Mouse (Mus musculus): ENCODE data around the gene Acp4. TPM values are rescaled to one million over a fixed set of nuclear protein-coding genes. Genes with fewer than 3 reads are reported as not detected.
A peak's percentile ranks its signal among the peaks of the same experiment; 100 is the strongest.
"Not testable (repeated sequence)": the region's sequence is repeated elsewhere in the genome, so short reads cannot be mapped to it uniquely, and the experiment has no call there.

The Acp4 gene
- polyA plus RNA-seq (2014; fragmentation: Nextera tagmentation; extraction: Ambion mirVana), result 0.92 and 0.96 TPM in 2 replicates

DNA sequence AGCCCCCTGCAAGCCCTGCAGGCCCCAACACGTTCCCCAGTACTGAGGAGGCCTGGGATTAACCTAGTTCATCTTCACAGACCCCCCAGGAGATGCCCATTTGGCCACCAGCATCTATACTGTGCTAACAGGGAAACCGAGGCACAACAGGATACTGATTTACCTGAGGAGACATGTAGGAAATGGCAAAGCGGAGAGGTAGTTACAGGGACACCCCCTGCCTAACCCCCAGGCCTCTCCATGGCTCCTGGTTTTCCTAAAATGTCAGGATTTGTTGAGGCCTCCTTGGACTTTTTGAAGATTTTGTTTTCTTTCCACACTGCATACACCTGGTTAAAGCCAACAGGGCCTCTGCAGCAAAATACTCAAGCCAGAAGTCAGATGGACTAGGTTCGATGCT is at the start of gene Acp4:
Gene Acp4, minus strand, starts transcription at position 101 of the 400 bp plus-strand sequence.
- no peak for DNase-seq (ENCODE audit: low spot score)
- Histone ChIP-seq H3K4me1 (ENCODE audit: control insufficient read depth, insufficient read depth, low read length) (no peaks in the 10 kb centered on the region), H3K9ac (ENCODE audit: low read depth, low read length) (no peak within 1 kb of the TSS), H3K27ac (replicated peaks; ENCODE audit: low read depth, low read length) (no peak within 1 kb of the TSS), H3K4me3 (ENCODE audit: low read depth, low read length) (no peak within 1 kb of the TSS), H3K4me2 (ENCODE audit: low read depth, low read length) (no peak within 1 kb of the TSS), H3K36me3 (ENCODE audit: control insufficient read depth, insufficient read depth, low read length) (peaks cover 22% of the 10 kb centered on the region; the same call in 1 of the 2 replicates), H3K27me3 (replicated peaks; ENCODE audit: control insufficient read depth, insufficient read depth, low read length) (no peaks in the 10 kb centered on the region), H3K9me3 (ENCODE audit: control insufficient read depth, low read length) (no peaks in the 10 kb centered on the region)
- ATAC-seq (ENCODE audit: low read depth), result no peak
- WGBS, result 83% methylated on average over 4 of the region's 4 CpGs

DNA sequence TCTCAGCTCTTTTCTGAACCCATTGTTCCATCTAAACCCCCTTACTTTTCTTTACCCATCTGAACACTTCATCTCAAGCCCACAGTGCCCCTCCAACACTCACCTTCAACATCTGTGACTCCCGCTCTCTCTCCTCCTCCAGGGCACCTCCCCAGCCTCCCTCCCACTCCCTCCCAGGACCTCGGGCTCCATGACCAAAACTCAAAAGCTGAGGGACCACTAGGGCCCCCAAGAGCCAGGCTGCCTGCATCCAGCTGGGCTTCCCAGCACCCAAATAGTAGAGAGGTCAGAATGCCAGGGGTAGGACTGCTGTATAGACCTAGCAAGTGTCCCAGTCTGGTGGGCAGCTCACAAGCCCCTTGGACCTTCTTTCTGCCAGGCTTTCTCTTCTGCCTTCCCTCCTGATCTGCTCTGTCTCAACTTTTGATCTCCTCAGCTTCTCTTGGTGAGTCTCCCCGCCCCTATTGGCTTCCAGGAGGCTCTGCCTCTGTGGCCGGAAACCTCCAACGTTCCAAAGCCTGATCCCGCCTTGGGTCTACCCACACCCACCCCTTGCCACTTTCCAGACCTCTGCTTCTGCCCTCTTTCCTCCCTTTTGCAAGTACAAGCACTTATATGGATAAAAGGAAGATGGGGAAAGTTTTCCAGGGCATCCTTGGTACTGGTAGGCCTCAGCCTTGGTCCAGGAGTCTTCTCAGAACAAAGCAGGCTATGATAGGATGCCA is 49.5 kb upstream of the Acp4 start, which contains the start of gene Clec11a:
Gene Clec11a, minus strand, starts transcription at position 387 of the 725 bp plus-strand sequence.
- no peaks in the 10 kb centered on the region for H3K27me3 ChIP-seq (replicated peaks; ENCODE audit: control insufficient read depth, insufficient read depth, low read length)
- ATAC-seq (ENCODE audit: low read depth) (no peak), DNase-seq (ENCODE audit: low spot score) (peak; percentile 73)
- no peaks in the 10 kb centered on the region for H3K9me3 ChIP-seq (ENCODE audit: control insufficient read depth, low read length)
- H3K27ac ChIP-seq (replicated peaks; ENCODE audit: low read depth, low read length), result peak within 1 kb of the TSS; percentile 87
- H3K4me2 ChIP-seq (ENCODE audit: low read depth, low read length), result peak within 1 kb of the TSS; percentile 78
- H3K36me3 ChIP-seq (ENCODE audit: control insufficient read depth, insufficient read depth, low read length), result no peaks in the 10 kb centered on the region
- H3K9ac ChIP-seq (ENCODE audit: low read depth, low read length), result peak within 1 kb of the TSS; percentile 51
- 54% methylated on average over 6 of the region's 6 CpGs for WGBS
- peaks cover 28% of the 10 kb centered on the region for H3K4me1 ChIP-seq (ENCODE audit: control insufficient read depth, insufficient read depth, low read length)
- H3K4me3 ChIP-seq (ENCODE audit: low read depth, low read length), result peak within 1 kb of the TSS; percentile 65

DNA sequence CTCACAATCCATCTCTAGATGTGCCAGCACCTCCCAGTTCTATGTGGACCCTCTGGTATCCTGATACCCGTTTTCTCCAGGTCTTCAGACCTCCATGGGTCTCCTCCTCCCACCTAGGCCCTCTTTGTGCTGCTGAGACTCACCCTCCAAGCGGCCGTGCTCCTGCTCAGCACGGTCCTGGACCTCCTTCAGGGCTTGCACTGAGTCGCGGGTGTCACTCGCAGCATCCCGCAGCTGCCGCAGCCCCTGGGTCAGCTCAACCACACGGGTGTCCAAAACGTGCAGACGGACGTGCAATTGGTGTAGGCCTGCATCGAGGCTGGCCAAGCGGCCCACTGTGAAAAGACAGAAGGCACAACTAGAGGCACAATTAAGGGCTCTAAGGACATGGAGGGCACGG is 48.5 kb upstream of the Acp4 start:
- WGBS, result 13% methylated on average over 16 of the region's 16 CpGs
- DNase-seq (ENCODE audit: low spot score) (no peak), ATAC-seq (ENCODE audit: low read depth) (no peak)
- Histone ChIP-seq H3K36me3 (ENCODE audit: control insufficient read depth, insufficient read depth, low read length) (no peaks in the 10 kb centered on the region), H3K4me2 (ENCODE audit: low read depth, low read length) (peak overlapping the region; percentile 78), H3K27me3 (replicated peaks; ENCODE audit: control insufficient read depth, insufficient read depth, low read length) (no peaks in the 10 kb centered on the region), H3K9me3 (ENCODE audit: control insufficient read depth, low read length) (no peaks in the 10 kb centered on the region), H3K9ac (ENCODE audit: low read depth, low read length) (peak overlapping the region; percentile 51), H3K27ac (replicated peaks; ENCODE audit: low read depth, low read length) (peak overlapping the region; percentile 87), H3K4me3 (ENCODE audit: low read depth, low read length) (peak overlapping the region; percentile 65), H3K4me1 (ENCODE audit: control insufficient read depth, insufficient read depth, low read length) (peaks cover 21% of the 10 kb centered on the region)

DNA sequence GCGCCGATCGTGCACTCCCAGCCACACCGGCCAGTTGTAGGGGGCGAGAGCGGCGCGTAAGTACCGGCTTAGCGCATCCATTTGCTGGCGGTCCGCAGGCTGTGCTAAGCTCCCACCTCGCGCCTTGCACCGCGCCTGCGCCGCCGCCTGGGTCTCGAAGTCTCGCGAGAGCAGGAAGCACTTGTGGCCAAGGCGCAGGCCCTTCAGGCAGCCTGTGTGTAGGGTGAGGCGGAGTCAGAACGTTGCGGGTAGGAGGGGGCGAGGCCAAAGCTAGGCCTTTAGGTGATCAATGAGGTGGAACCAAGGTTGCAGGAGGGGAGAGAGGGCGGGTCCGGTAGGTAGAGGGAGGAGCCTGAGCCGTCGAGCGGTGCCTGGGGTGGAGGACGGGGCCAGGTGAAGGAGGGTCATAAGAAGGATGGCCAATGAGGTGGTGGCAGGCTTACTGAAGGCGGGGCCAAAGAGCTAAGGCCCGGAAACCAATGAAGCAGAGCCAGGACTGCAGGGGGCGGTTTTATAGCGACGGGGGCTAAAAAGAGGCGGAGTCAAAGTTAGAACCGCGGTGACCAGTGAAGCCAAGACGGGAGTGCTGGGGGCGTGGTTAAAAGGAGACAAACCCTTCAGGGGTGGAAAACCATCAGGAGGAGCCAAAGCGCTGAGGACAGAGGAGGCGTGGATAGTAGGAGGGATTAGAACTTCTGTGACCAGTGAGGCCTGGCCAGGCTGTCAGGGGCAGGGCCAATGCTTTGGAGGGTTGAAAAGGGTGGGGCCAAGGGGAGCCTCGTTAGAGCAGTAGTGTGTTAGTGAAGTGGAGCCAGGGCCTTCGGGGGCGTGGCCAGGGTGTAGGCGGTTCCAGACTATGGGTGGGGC is 47.8 kb upstream of the Acp4 start:
- DNase-seq (ENCODE audit: low spot score) (peak; percentile 99), ATAC-seq (ENCODE audit: low read depth) (peak; percentile 93)
- Histone ChIP-seq H3K36me3 (ENCODE audit: control insufficient read depth, insufficient read depth, low read length) (no peaks in the 10 kb centered on the region), H3K4me3 (ENCODE audit: low read depth, low read length) (peak overlapping the region; percentile 65), H3K9me3 (ENCODE audit: control insufficient read depth, low read length) (no peaks in the 10 kb centered on the region), H3K27ac (replicated peaks; ENCODE audit: low read depth, low read length) (peak overlapping the region; percentile 92), H3K4me1 (ENCODE audit: control insufficient read depth, insufficient read depth, low read length) (peaks cover 17% of the 10 kb centered on the region), H3K4me2 (ENCODE audit: low read depth, low read length) (peak overlapping the region; percentile 78), H3K27me3 (replicated peaks; ENCODE audit: control insufficient read depth, insufficient read depth, low read length) (no peaks in the 10 kb centered on the region), H3K9ac (ENCODE audit: low read depth, low read length) (peak overlapping the region; percentile 93)
- WGBS, result under 1% methylated on average over 42 of the region's 49 CpGs

DNA sequence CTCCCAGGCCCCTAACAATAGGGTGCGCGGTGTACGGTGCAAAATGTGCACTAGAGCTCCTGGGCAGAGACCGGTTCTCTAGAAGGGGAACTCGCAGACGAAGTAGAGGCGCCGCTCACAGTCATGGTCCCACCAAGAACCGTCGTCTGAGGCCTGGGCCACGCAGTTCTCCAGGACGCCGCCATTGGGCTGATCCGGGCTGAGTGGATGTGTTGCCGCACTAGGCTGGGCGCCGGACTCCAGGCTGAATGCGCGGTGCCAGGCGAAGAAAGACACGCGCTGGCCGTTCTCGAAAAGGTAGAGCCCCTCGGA is 47.2 kb upstream of the Acp4 start:
- under 1% methylated on average over 24 of the region's 25 CpGs for WGBS
- peak overlapping the region; percentile 93 for H3K9ac ChIP-seq (ENCODE audit: low read depth, low read length)
- peak; percentile 9 for ATAC-seq (ENCODE audit: low read depth)

DNA sequence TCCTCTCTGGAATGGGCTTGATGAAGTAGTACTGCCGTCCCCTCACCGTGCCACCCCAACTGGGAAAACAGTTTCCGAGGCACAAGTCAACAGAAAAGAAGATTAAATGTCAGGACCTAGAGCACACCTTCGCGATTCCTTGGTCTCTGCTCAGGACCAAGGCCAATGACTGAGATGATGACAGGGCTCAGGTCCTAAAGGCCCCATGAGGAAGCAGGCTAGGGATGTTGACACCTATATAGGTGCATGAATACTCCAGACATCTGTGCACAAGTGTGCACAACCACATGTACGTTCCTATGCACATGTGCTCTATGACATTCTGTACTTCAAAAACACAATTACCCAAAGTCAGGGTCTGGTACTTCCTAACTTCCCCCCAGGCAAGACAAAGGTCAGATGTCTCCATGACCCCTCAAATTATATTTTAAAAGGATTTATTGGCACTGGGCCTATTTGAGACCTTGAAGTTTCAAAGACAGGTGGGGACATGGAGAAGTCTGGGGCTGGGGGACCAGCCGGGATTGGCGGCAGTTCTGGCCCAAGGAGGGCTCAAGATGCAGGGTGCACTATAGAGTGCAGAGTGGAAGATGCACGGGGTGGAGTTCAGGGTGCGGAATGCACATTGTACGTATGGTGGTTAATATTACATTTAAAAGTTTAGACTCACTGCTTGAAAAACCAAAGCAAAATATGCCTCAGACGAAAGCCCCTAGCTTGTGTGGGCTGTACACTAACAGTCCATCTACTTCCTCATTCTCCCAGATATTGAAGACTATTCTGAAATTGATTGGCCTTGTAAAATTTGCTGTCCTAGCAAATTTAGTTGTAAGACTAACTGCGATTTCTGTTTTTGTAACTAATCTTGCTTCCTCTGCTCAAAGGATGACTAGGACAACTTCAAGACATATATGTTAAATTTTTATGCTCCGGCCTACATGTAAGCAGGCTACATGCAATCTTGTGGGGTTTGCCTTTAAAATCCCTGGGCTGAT is 46.5 kb upstream of the Acp4 start:
- ATAC-seq (ENCODE audit: low read depth) (no peak), DNase-seq (ENCODE audit: low spot score) (no peak)
- peaks cover 17% of the 10 kb centered on the region for H3K4me1 ChIP-seq (ENCODE audit: control insufficient read depth, insufficient read depth, low read length)
- peak overlapping the region; percentile 78 for H3K4me2 ChIP-seq (ENCODE audit: low read depth, low read length)
- no peaks in the 10 kb centered on the region for H3K9me3 ChIP-seq (ENCODE audit: control insufficient read depth, low read length)
- H3K27me3 ChIP-seq (replicated peaks; ENCODE audit: control insufficient read depth, insufficient read depth, low read length), result no peaks in the 10 kb centered on the region
- H3K36me3 ChIP-seq (ENCODE audit: control insufficient read depth, insufficient read depth, low read length), result no peaks in the 10 kb centered on the region
- WGBS, result 85% methylated on average over 14 of the region's 14 CpGs
- peak overlapping the region; percentile 65 for H3K4me3 ChIP-seq (ENCODE audit: low read depth, low read length)
- peak overlapping the region; percentile 93 for H3K9ac ChIP-seq (ENCODE audit: low read depth, low read length)
- peak overlapping the region; percentile 92 for H3K27ac ChIP-seq (replicated peaks; ENCODE audit: low read depth, low read length)

More for the DNA sequence above, 47.2 kb upstream of the Acp4 start:
- Histone ChIP-seq H3K4me3 (ENCODE audit: low read depth, low read length) (peak overlapping the region; percentile 65), H3K4me1 (ENCODE audit: control insufficient read depth, insufficient read depth, low read length) (peaks cover 17% of the 10 kb centered on the region), H3K4me2 (ENCODE audit: low read depth, low read length) (peak overlapping the region; percentile 78), H3K27me3 (replicated peaks; ENCODE audit: control insufficient read depth, insufficient read depth, low read length) (no peaks in the 10 kb centered on the region), H3K9me3 (ENCODE audit: control insufficient read depth, low read length) (no peaks in the 10 kb centered on the region), H3K27ac (replicated peaks; ENCODE audit: low read depth, low read length) (peak overlapping the region; percentile 92), H3K36me3 (ENCODE audit: control insufficient read depth, insufficient read depth, low read length) (no peaks in the 10 kb centered on the region)
- DNase-seq (ENCODE audit: low spot score), result no peak

DNA sequence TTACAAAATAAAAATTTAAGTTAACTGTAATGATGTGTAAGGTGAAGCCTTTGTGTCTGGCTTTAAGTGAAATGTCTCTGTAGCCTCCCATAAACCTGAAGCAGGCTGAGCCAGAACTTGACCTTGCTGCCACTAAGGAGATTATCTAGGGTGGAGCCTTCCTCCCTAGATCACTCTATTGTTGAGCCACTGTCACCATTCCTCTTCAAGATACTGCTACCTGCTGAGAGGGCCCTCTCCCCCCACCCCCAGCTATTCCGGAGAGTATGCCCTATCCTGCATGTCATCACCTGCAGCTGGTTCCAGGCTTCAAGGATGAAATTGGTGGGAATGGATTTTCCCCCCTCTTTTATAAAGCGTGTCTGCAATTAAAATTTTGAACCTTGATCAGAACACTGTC is 40.3 kb upstream of the Acp4 start:
- H3K36me3 ChIP-seq (ENCODE audit: control insufficient read depth, insufficient read depth, low read length); H3K27ac ChIP-seq (replicated peaks; ENCODE audit: low read depth, low read length); H3K4me2 ChIP-seq (ENCODE audit: low read depth, low read length); H3K9ac ChIP-seq (ENCODE audit: low read depth, low read length); H3K4me3 ChIP-seq (ENCODE audit: low read depth, low read length); DNase-seq (ENCODE audit: low spot score); H3K4me1 ChIP-seq (ENCODE audit: control insufficient read depth, insufficient read depth, low read length); ATAC-seq (ENCODE audit: low read depth); H3K27me3 ChIP-seq (replicated peaks; ENCODE audit: control insufficient read depth, insufficient read depth, low read length); H3K9me3 ChIP-seq (ENCODE audit: control insufficient read depth, low read length): not testable (repeated sequence)
- 83% methylated on average over 2 of the region's 2 CpGs for WGBS

DNA sequence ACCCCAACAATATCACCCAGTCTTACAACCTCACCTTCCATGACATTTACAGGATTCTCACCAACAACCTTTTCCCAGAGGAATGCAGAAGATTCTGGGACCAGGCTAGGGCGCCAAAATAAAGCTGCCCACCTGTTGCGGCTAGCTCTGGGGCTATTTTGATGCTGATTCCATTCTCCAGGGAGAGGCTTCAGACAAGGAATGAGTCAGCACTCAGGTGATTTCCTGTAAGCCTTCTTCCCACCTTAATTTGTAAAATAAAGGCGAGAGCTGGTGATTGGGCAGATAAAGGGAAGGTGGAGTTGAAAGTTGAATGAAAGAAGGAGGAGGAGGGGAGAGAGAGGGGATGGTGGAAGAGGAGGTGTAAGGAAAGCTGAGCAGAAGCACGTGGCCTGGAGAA is 34.2 kb upstream of the Acp4 start:
- ATAC-seq (ENCODE audit: low read depth), result no peak
- H3K9ac ChIP-seq (ENCODE audit: low read depth, low read length), result no peak overlapping the region

More for the DNA sequence above, 34.2 kb upstream of the Acp4 start:
- Histone ChIP-seq H3K4me2 (ENCODE audit: low read depth, low read length) (no peak overlapping the region), H3K4me3 (ENCODE audit: low read depth, low read length) (no peak overlapping the region), H3K9me3 (ENCODE audit: control insufficient read depth, low read length) (0 out of 2 replicates have a peak, but pooled peaks cover 4% of the 10 kb centered on the region), H3K4me1 (ENCODE audit: control insufficient read depth, insufficient read depth, low read length) (no peaks in the 10 kb centered on the region), H3K36me3 (ENCODE audit: control insufficient read depth, insufficient read depth, low read length) (no peaks in the 10 kb centered on the region), H3K27ac (replicated peaks; ENCODE audit: low read depth, low read length) (no peak overlapping the region), H3K27me3 (replicated peaks; ENCODE audit: control insufficient read depth, insufficient read depth, low read length) (no peaks in the 10 kb centered on the region)
- 42% methylated on average over 4 of the region's 4 CpGs for WGBS
- no peak for DNase-seq (ENCODE audit: low spot score)
